Mouse (Mus musculus) left cerebral cortex, adult 2 months (tissue): ENCODE measurements at regions not wholly inside any gene's neighbourhood (a gene's known extent, or its start where the extent isn't known, plus 50 kb on each side); places are given as distances from the start of the nearest gene placed in this dataset.

ENCODE experiments used
- DNase-seq, 2 experiments: peaks; one replicate each; pipeline ENCODE4 v3.0.0; 2021 to 2022; ENCODE audit warnings: low spot score in 2 of 2, mixed read lengths in 1 of 2; ENCODE audit errors: extremely low spot score in 1 of 2
- H3K27ac ChIP-seq: fragments of 200-600 bp; 2 replicates; pipeline ENCODE4 v1.8.1; 2022
- H3K4me3 ChIP-seq: fragments of 200-600 bp; 2 replicates; pipeline ENCODE4 v1.8.1; 2022
- CTCF ChIP-seq: fragments of 200-600 bp; IDR thresholded peaks from 2 replicates; pipeline ENCODE4 v1.8.1; 2022; ENCODE audit warnings: antibody characterized with exemption, mild to moderate bottlenecking, moderate library complexity
- intact Hi-C: fragments of 180-260 bp; cut with DNase I; formaldehyde crosslinking; loops from one replicate; pipeline ENCODE4 v1.15.1; 2025

GRCm38 (mm10) chr5:106392213-106392612, 65.8 kb downstream of the Barhl2 start:
- H3K27ac ChIP-seq = no peak overlapping the region
- intact Hi-C loops = no loop called here
- no peak for TF ChIP-seq CTCF
- H3K4me3 ChIP-seq = no peak overlapping the region
- DNase-seq = no peak

GRCm38 (mm10) chr5:106386621-106387020, 71.3 kb downstream of the Barhl2 start:
- TF ChIP-seq CTCF = no peak
- intact Hi-C loops = no loop called here

DNA sequence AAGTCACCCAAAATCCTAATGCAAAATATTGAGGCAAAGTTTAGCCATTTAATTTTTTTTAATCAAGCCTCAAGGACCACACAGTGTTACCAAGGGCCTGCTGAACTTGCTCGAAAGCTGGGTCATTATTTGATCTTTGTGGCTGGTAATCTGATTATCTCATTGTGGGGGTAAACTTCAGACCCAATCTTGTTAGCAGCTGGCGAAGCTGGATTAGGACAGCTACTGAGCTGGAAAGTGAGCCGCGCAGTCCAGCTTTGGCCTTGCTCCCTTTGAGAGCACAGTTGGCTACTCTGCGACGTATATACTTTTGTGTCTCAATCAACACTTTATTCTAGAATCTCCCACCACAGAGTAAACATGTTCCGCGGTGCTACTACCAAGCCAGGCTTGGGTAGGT, 72.1 kb downstream of the Barhl2 start:
- intact Hi-C loops = no loop called here
- no peak for DNase-seq
- no peak overlapping the region for H3K27ac ChIP-seq
- TF ChIP-seq CTCF = no peak
- no peak overlapping the region for H3K4me3 ChIP-seq

More at GRCm38 (mm10) chr5:106386621-106387020, 71.3 kb downstream of the Barhl2 start:
- DNase-seq = no peak
- Histone ChIP-seq H3K4me3 (no peak overlapping the region), H3K27ac (no peak overlapping the region)

DNA sequence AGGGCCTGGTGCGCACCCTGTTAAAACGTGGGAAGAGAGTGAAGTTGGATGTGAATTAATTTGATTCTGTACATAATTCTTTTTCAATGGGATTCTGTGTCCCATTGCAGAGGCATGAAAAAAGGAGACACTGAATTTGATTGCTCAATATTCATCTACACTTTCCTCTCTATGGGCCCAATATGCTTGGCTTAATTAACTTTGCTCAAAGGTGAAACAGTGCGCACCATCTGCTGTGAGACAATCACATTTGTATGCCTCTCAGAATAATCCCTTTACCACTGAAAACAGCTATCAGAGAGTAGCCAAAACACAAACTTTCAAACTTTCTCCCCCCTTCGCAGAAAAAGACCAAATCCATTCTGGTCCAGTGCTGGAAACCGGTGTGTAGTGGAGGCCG, 72.7 kb downstream of the Barhl2 start:
- Histone ChIP-seq H3K27ac (no peak overlapping the region), H3K4me3 (no peak overlapping the region)
- DNase-seq = no peak
- TF ChIP-seq CTCF = no peak
- intact Hi-C loops = no loop called here

DNA sequence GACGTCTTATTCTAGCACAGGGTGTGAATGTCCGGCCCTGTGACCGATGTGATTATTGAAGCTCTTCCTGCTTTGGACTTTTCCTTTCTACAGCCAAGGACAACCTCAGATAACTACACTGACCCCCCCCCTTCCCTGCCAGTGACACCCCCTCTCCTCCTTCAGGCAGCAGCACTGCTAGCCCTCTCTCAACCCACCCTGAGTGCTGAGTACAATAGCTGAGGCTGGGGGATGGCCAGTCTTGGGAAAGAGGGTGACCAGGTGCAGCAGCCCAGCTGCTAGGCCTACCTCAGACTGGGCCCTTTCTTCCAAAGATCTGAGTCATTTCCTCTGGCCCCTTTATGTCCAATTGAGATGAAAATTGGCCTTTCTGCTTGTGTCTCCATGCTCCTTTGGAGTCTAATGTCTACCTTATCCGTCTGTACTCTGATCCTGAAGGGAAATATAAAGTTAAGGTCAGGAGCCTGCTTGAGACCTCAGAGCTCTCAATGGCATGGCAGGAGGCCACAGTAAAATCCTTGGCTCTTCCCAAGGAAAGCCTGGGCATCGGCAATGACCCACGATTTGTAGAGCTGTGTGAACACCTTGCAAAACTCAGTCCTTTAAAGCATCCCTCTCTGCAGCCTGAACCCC, 73.7 kb downstream of the Barhl2 start:
- TF ChIP-seq CTCF = no peak
- no peak for DNase-seq
- intact Hi-C loops = no loop called here
- H3K27ac ChIP-seq = no peak overlapping the region
- no peak overlapping the region for H3K4me3 ChIP-seq

DNA sequence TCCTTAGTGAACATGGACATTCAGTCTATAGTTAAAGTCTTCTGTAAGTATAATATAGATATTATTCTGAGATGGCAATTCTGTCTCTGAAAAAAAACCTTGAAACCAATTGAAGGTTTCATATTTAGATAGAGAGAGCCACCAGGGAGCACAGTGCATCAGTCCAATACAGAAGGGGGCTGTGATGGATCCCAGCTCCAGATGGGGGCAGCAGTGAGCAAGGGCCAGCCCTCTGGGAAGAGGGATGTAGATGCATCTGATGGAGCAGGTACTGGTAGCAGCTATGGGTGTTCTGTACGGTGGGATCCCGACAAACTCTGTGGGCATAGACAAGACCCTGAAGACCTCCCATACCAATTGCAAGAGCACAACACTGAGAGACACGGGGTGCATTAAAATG, 76.0 kb downstream of the Barhl2 start:
- intact Hi-C loops = no loop called here
- peak; percentile 32 for TF ChIP-seq CTCF
- no peak for DNase-seq
- no peak overlapping the region for H3K27ac ChIP-seq
- no peak overlapping the region for H3K4me3 ChIP-seq

DNA sequence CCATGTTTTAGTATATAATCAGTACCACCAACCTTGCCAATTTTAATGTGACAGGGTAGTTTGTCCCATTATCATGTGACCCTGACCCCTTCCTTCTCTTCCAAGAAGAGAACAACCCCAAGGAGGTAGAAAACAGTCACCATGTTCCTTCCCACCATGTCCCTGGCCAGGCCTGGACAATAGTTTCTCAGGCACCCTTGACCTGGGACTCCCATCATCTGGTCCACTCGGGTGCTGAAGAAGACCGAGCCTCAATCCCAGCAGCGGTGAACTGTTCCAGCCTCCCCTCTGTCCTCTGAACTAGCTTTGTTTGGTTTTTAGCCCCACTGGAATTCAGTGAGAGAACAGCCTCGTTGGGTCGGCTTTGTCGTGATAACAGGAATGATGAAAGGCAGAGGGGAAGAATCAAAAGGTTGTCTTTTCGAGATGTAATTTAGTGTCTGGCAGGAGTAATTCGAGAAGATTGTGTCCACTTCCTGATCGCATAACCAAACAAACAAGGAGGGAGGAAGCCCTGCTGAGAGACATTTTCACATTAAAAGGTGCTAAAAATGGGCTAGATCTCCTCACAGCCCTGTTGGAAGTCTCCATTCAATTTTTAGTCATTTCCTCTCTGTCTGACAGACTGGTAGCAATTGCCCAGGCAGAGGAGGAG, 77.2 kb downstream of the Barhl2 start:
- intact Hi-C loops = no loop called here
- TF ChIP-seq CTCF = no peak
- DNase-seq = no peak
- H3K4me3 ChIP-seq = no peak overlapping the region
- no peak overlapping the region for H3K27ac ChIP-seq

- no peak for TF ChIP-seq CTCF
- Histone ChIP-seq H3K4me3 (no peak overlapping the region), H3K27ac (no peak overlapping the region)
- intact Hi-C loops = no loop called here
- DNase-seq = no peak
Observed at GRCm38 (mm10) chr5:106376781-106377525, 81.0 kb downstream of the Barhl2 start.

DNA sequence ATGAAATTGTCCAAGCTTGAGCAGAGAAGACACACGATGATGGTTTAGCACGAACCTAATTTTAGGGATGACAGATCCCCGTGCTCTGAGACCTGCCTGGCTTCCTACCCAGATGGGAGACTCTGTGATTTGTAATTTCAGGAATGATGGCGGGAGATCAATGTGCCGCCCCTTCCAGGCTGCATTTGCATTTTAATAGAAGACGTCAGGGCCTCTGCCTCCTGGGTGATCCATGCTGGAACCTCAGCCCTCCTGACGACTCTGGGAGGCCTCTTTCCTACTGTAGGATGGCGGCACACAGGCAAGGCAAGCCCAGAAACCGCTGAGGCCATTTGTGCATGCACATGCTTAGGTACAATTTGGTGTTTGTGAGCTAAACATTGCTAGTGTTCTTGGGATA, 90.1 kb downstream of the Barhl2 start:
- TF ChIP-seq CTCF = no peak
- intact Hi-C loops = loop anchor here (5.0 kb wide), 1 partner anchor 424 kb away; no protein-coding TSS in a partner anchor

DNA sequence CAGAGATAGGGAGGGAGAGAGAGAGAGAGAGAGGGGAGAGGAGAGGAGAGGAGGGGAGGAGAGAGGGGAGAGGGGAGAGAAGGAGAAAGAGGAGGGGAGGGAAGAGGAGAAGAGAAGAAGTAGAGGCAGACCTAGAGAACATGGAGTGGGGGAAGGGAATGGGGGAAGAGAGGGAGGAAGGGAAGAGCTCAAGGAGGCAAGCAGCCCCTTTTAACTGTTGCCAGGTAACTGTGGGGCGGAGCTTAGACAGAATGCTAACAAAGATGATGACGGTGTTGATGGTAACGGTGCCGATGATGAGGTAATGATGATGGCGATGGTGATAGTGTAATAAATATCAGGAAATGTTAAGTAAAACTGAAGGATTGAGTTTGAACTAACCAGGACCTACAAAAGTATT, 90.7 kb downstream of the Barhl2 start:
- intact Hi-C loops = loop anchor here (5.0 kb wide), 1 partner anchor 425 kb away; no protein-coding TSS in a partner anchor
- no peak overlapping the region for H3K4me3 ChIP-seq
- no peak for TF ChIP-seq CTCF
- DNase-seq = no peak
- H3K27ac ChIP-seq = no peak overlapping the region

More for the DNA sequence above, 90.1 kb downstream of the Barhl2 start:
- H3K4me3 ChIP-seq = no peak overlapping the region
- no peak overlapping the region for H3K27ac ChIP-seq
- DNase-seq = no peak

DNA sequence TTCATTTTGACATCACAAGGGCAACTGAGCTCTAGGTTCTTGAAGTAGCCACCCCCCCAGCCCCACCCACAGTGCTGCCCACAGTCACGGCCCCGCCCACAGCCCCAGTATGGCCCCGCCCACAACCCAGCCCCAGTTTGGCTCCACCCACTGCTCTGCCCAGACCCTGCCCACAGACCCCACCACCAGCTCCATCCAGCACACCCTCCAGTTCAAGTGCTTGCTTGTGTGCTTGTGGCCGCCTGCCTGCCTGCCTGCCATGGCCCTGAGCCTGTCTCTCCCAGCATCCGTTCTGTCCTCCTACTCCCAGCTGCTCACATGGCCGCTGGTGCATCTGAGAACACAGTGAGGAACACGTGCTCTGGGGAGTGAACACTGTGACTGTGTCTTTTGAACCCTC, 92.0 kb downstream of the Barhl2 start:
- TF ChIP-seq CTCF = no peak
- no peak overlapping the region for H3K4me3 ChIP-seq
- no peak overlapping the region for H3K27ac ChIP-seq
- intact Hi-C loops = loop anchor here (5.0 kb wide), 1 partner anchor 426 kb away; no protein-coding TSS in a partner anchor
- DNase-seq = no peak

- Histone ChIP-seq H3K4me3 (no peak overlapping the region), H3K27ac (no peak overlapping the region)
- TF ChIP-seq CTCF = peak; percentile 74
- DNase-seq = no peak
- intact Hi-C loops = loop anchor here (2.0 to 5.0 kb wide), 2 partner anchors 284 to 427 kb away; no protein-coding TSS in a partner anchor
Observed at GRCm38 (mm10) chr5:106365094-106365493, 92.9 kb downstream of the Barhl2 start.
